ENCODE assay signal across 18 mouse cellular contexts in the genomic region with DNA sequence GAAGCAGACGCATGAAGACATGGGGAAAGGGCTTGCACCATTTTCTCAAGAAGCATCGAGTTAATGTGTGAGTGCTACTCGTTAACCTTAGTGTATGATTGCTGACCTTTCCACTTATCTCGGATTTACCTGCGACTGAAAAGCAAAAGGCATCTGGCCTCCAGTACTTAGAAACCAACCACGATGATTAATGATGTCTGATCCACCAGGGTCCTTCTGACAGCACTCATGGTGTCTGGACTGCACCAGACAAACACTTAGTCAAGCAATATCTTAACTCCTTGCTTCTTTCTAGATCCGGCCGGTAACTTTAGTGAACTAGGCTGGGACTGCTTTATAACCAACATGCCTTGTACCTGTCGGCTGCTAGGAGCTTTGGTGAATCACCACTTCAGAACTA.
"Had no signal": no experiment of that assay in that cellular context is flagged by ENCODE, and none has a peak within 500 bp of the region (broad histone marks: within the 10 kb centered on the region; RNA-seq: fewer than 3 reads in every experiment).

No protein-coding gene starts in this region.

- H3K9me3 ChIP-seq: midbrain, embryonic 12.5 days; neural tube, embryonic 13.5 days; neural tube, embryonic 15.5 days had no signal

- H3K9ac ChIP-seq: lung, embryonic 14.5 days; midbrain, embryonic 12.5 days; neural tube, embryonic 13.5 days; neural tube, embryonic 15.5 days had no signal

- DNase-seq: lung, adult 18-20 months; lung, embryonic 14.5 days; lung, postnatal 10 days; lung, postnatal 4 days; midbrain, embryonic 14.5 days; retina, postnatal 1 day; right cerebral cortex, adult 18-20 months; right cerebral cortex, postnatal 25 days; right cerebral cortex, postnatal 4 days; spleen, adult 18-20 months; thymus, adult 18-20 months; thymus, postnatal 14 days; thymus, postnatal 36 days had no signal

- H3K4me2 ChIP-seq: lung, embryonic 14.5 days; midbrain, embryonic 12.5 days; neural tube, embryonic 13.5 days; neural tube, embryonic 15.5 days had no signal

- H3K4me3 ChIP-seq: midbrain, embryonic 12.5 days; myocyte; neural tube, embryonic 13.5 days; neural tube, embryonic 15.5 days had no signal

- H3K27me3 ChIP-seq: midbrain, embryonic 12.5 days; neural tube, embryonic 13.5 days; neural tube, embryonic 15.5 days had no signal

- ATAC-seq: midbrain, embryonic 16.5 days had no signal

- H3K27ac ChIP-seq: midbrain, embryonic 12.5 days; neural tube, embryonic 13.5 days; neural tube, embryonic 15.5 days had no signal

- H3K4me1 ChIP-seq: midbrain, embryonic 12.5 days; neural tube, embryonic 13.5 days; neural tube, embryonic 15.5 days had no signal
